Mouse (Mus musculus) bone marrow macrophage, adult 2 months (primary cell): Measurements from ENCODE around the gene Slc39a7.

Source experiments
- CTCF ChIP-seq: IDR thresholded peaks from 2 replicates; pipeline ENCODE4 v1.5.1; 2012; ENCODE audit warnings: low read depth, mild to moderate bottlenecking, low read length, moderate library complexity
- POLR2A ChIP-seq: IDR thresholded peaks from 2 replicates; pipeline ENCODE4 v1.6.1; 2012; ENCODE audit warnings: mild to moderate bottlenecking, low read depth, low read length, borderline replicate concordance

- no peak for TF ChIP-seq CTCF
- no peak for TF ChIP-seq POLR2A
These were observed 9.7 kb downstream of the Slc39a7 start for GRCm38 (mm10) chr17:34021539-34022413.
